Mouse (Mus musculus): Measurements from ENCODE around the gene Ftsj1. TPM values are rescaled to one million over a fixed set of nuclear protein-coding genes. Genes with fewer than 3 reads are reported as not detected.

Ftsj1 gene
- 5.6 TPM for polyA plus RNA-seq (2014; fragmentation: Illumina TruSeq; extraction: RNeasy Lipid Tissue Mini Kit (QIAGEN cat#74804); ENCODE audit: low replicate concordance)

DNA sequence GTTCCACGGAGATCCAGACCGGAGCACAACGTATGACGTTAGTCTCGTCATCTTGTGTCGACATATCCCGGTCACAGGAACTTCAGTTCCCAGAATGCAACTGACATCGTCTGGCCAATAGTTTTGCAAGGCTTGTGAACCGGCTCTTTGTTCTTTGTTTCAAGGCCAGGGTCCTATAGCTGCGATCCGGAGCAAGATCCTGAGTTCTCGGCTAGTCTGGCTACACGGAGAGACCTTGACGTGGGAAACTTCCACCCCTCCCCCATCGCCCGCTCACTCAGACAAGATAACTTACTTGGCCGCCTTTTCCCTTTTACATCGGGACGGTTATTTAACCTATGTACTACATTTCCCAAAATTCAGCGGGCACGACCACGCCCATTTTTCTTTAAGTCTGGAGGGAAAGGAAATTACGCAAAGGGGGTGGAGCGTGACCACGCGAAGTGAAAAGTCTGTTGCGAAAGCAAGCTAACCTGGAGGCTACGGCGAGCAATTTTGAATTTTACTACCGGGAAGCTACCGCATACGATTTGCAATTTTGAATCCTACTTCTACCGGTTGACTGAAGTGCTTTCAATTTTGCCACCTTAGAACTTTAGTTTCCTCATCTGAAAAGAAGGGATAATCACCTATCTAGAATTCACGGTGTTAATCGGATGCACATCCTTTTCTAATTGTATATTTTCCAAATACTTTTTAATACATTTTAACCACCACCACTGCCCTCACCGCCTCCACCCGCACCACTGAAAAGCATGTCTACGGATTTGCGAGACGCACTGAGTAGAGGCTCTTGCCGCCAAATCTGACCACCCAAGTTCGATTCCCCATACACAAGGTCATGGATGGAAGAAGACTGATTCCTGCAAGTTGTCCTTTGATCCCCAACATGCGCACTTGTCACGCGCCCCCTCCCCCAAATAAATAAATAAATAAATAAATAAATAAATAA, at the start of gene Ftsj1:
Gene Ftsj1, minus strand, starts transcription at position 73 of the 952 bp plus-strand sequence.

DNA sequence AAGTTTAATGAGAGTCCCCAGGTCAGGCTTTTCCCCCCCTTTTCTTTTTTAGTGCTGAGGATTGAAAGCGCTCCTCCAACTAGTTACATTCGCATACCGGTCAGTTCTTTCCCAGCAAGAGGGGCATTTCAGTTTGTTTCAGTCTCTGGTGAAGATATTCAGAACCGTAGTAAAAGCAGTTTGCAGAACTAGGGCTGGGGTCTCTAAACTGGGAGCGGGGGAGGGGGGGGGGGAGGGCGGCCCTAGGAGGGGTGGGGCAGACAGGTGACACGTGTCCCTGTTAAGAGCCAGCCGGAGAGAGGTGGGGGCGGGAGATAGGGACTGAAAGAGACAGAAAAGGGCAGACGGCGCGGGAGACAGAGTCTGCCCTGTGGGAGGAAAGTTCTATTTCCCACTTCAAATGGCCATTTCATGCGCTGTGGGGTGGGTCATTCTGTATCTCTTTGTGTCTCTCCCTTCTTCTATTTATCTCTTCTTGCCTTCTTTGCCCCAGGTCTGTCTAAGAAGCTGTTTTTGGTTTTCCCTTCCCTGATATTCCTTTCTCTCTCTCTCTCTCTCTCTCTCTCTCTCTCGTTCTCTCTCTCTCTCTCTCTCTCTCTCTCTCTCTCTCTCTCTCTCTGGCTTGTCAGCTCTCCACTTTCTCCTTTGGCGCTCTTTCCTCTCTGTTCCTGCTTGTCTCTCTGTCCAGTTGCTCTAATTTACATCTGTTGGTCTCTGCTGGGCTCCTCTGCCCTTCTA, 19.0 kb upstream of the Ftsj1 start, which contains the start of gene Slc38a5:
Gene Slc38a5, plus strand, starts transcription at position 51 of the 738 bp plus-strand sequence.

GRCm38 (mm10) chrX:8206015-8206693, 46.1 kb downstream of the Ftsj1 start, which contains the start of gene Porcn:
TSS of gene Porcn (minus strand) at chrX:8206525.

DNA sequence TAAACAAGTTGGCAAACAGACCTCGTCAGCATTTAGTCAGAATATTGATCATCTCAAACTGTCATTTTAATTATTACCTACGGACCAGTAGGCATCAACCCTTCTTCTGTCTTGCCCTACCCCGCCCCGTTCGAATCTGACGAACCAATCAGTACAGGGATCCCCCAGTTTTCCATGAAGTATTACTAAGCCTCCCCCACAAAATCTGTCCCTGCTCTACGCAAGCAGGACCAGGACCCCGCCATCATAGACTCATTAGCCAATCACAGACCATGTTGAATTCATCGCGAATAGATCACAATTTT, 58.8 kb downstream of the Ftsj1 start, which contains the start of gene Ebp:
Gene Ebp, minus strand, starts transcription at position 94 of the 305 bp plus-strand sequence.

Other genes with a start within 250 kb of the Ftsj1 start
- gene Glod5, start 233.9 kb downstream of the Ftsj1 start, polyA plus RNA-seq (2014; fragmentation: Illumina TruSeq; extraction: RNeasy Lipid Tissue Mini Kit (QIAGEN cat#74804); ENCODE audit: low replicate concordance) = 1,103 TPM
- 8.6 TPM for gene Suv39h1, start 177.6 kb downstream of the Ftsj1 start, polyA plus RNA-seq (2014; fragmentation: Illumina TruSeq; extraction: RNeasy Lipid Tissue Mini Kit (QIAGEN cat#74804); ENCODE audit: low replicate concordance)
- gene Was, start 161.9 kb downstream of the Ftsj1 start, polyA plus RNA-seq (2014; fragmentation: Illumina TruSeq; extraction: RNeasy Lipid Tissue Mini Kit (QIAGEN cat#74804); ENCODE audit: low replicate concordance) = 0.59 TPM
- gene Wdr13, start 119.5 kb downstream of the Ftsj1 start, polyA plus RNA-seq (2014; fragmentation: Illumina TruSeq; extraction: RNeasy Lipid Tissue Mini Kit (QIAGEN cat#74804); ENCODE audit: low replicate concordance) = 60.9 TPM
- 554 TPM for gene Rbm3, start 106.5 kb downstream of the Ftsj1 start, polyA plus RNA-seq (2014; fragmentation: Illumina TruSeq; extraction: RNeasy Lipid Tissue Mini Kit (QIAGEN cat#74804); ENCODE audit: low replicate concordance)
- not detected for gene Tbc1d25, start 76.2 kb downstream of the Ftsj1 start, polyA plus RNA-seq (2014; fragmentation: Illumina TruSeq; extraction: RNeasy Lipid Tissue Mini Kit (QIAGEN cat#74804); ENCODE audit: low replicate concordance)
- gene Ebp, start 58.9 kb downstream of the Ftsj1 start, polyA plus RNA-seq (2014; fragmentation: Illumina TruSeq; extraction: RNeasy Lipid Tissue Mini Kit (QIAGEN cat#74804); ENCODE audit: low replicate concordance) = 31.9 TPM
- gene Porcn, start 45.9 kb downstream of the Ftsj1 start, polyA plus RNA-seq (2014; fragmentation: Illumina TruSeq; extraction: RNeasy Lipid Tissue Mini Kit (QIAGEN cat#74804); ENCODE audit: low replicate concordance) = 1.0 TPM
- 0.59 TPM for gene Slc38a5, start 18.7 kb upstream of the Ftsj1 start, polyA plus RNA-seq (2014; fragmentation: Illumina TruSeq; extraction: RNeasy Lipid Tissue Mini Kit (QIAGEN cat#74804); ENCODE audit: low replicate concordance)
- not detected for gene Ssxb10, start 75.0 kb upstream of the Ftsj1 start, polyA plus RNA-seq (2014; fragmentation: Illumina TruSeq; extraction: RNeasy Lipid Tissue Mini Kit (QIAGEN cat#74804); ENCODE audit: low replicate concordance)
- not detected for gene Ssxb9, start 114.6 kb upstream of the Ftsj1 start, polyA plus RNA-seq (2014; fragmentation: Illumina TruSeq; extraction: RNeasy Lipid Tissue Mini Kit (QIAGEN cat#74804); ENCODE audit: low replicate concordance)
- not detected for gene Ssxb1, start 160.9 kb upstream of the Ftsj1 start, polyA plus RNA-seq (2014; fragmentation: Illumina TruSeq; extraction: RNeasy Lipid Tissue Mini Kit (QIAGEN cat#74804); ENCODE audit: low replicate concordance)
- not detected for gene Ssxb2, start 209.3 kb upstream of the Ftsj1 start, polyA plus RNA-seq (2014; fragmentation: Illumina TruSeq; extraction: RNeasy Lipid Tissue Mini Kit (QIAGEN cat#74804); ENCODE audit: low replicate concordance)